Mouse (Mus musculus): ENCODE measurements around the gene Ripk3. TPM values are rescaled to one million over a fixed set of nuclear protein-coding genes. Genes with fewer than 3 reads are reported as not detected.

Gene Ripk3
- polyA plus RNA-seq, 1 experiment from 2014 or later: 16.9 TPM

Other genes starting within 250 kb of the Ripk3 start
- gene Pck2, start 248.6 kb downstream of the Ripk3 start, polyA plus RNA-seq (2015; fragmentation: Nextera tagmentation; extraction: Ambion mirVana): 36.0 and 39.9 TPM in 2 replicates
- 57.9 and 64.1 TPM in 2 replicates for gene Dcaf11, start 228.9 kb downstream of the Ripk3 start, polyA plus RNA-seq (2015; fragmentation: Nextera tagmentation; extraction: Ambion mirVana)
- gene A730061H03Rik, start 228.5 kb downstream of the Ripk3 start, polyA plus RNA-seq (2015; fragmentation: Nextera tagmentation; extraction: Ambion mirVana): 1.6 and 2.1 TPM in 2 replicates
- gene Fitm1, start 213.2 kb downstream of the Ripk3 start, polyA plus RNA-seq (2015; fragmentation: Nextera tagmentation; extraction: Ambion mirVana): 1.1 and 1.9 TPM in 2 replicates
- gene Psme1, start 210.7 kb downstream of the Ripk3 start, polyA plus RNA-seq (2015; fragmentation: Nextera tagmentation; extraction: Ambion mirVana): 108 and 116 TPM in 2 replicates
- 25.6 and 25.9 TPM in 2 replicates for gene Emc9, start 203.6 kb downstream of the Ripk3 start, polyA plus RNA-seq (2015; fragmentation: Nextera tagmentation; extraction: Ambion mirVana)
- gene Psme2, start 197.8 kb downstream of the Ripk3 start, polyA plus RNA-seq (2015; fragmentation: Nextera tagmentation; extraction: Ambion mirVana): 173 and 191 TPM in 2 replicates
- gene Rnf31, start 197.2 kb downstream of the Ripk3 start, polyA plus RNA-seq (2015; fragmentation: Nextera tagmentation; extraction: Ambion mirVana): 9.1 and 12.0 TPM in 2 replicates
- 20.7 and 20.9 TPM in 2 replicates for gene Irf9, start 185.3 kb downstream of the Ripk3 start, polyA plus RNA-seq (2015; fragmentation: Nextera tagmentation; extraction: Ambion mirVana)
- 1.7 and 1.9 TPM in 2 replicates for gene Rec8, start 170.8 kb downstream of the Ripk3 start, polyA plus RNA-seq (2015; fragmentation: Nextera tagmentation; extraction: Ambion mirVana)
- 26.6 and 36.7 TPM in 2 replicates for gene Ipo4, start 152.9 kb downstream of the Ripk3 start, polyA plus RNA-seq (2015; fragmentation: Nextera tagmentation; extraction: Ambion mirVana)
- gene Gm49378, start 151.0 kb downstream of the Ripk3 start, polyA plus RNA-seq (2015; fragmentation: Nextera tagmentation; extraction: Ambion mirVana): 0.54 and 0.67 TPM in 2 replicates
- gene Tm9sf1, start 145.1 kb downstream of the Ripk3 start, polyA plus RNA-seq (2015; fragmentation: Nextera tagmentation; extraction: Ambion mirVana): 48.4 and 51.7 TPM in 2 replicates
- gene Tssk4, start 138.7 kb downstream of the Ripk3 start, polyA plus RNA-seq (2015; fragmentation: Nextera tagmentation; extraction: Ambion mirVana): 0.09 TPM in 1 of 2 replicates, not detected in the other
- gene Mdp1, start 128.4 kb downstream of the Ripk3 start, polyA plus RNA-seq (2015; fragmentation: Nextera tagmentation; extraction: Ambion mirVana): 18.4 and 18.5 TPM in 2 replicates
- 21.2 and 25.6 TPM in 2 replicates for gene Gmpr2, start 116.9 kb downstream of the Ripk3 start, polyA plus RNA-seq (2015; fragmentation: Nextera tagmentation; extraction: Ambion mirVana)
- gene Nedd8, start 116.7 kb downstream of the Ripk3 start, polyA plus RNA-seq (2015; fragmentation: Nextera tagmentation; extraction: Ambion mirVana): 218 and 233 TPM in 2 replicates
- 21.0 and 22.4 TPM in 2 replicates for gene Tinf2, start 107.0 kb downstream of the Ripk3 start, polyA plus RNA-seq (2015; fragmentation: Nextera tagmentation; extraction: Ambion mirVana)
- 2.9 and 3.9 TPM in 2 replicates for gene Tgm1, start 74.9 kb downstream of the Ripk3 start, polyA plus RNA-seq (2015; fragmentation: Nextera tagmentation; extraction: Ambion mirVana)
- 10.5 and 11.0 TPM in 2 replicates for gene Rabggta, start 66.6 kb downstream of the Ripk3 start, polyA plus RNA-seq (2015; fragmentation: Nextera tagmentation; extraction: Ambion mirVana)
- 39.4 and 43.5 TPM in 2 replicates for gene Dhrs1, start 43.2 kb downstream of the Ripk3 start, polyA plus RNA-seq (2015; fragmentation: Nextera tagmentation; extraction: Ambion mirVana)
- gene Nop9, start 43.2 kb downstream of the Ripk3 start, polyA plus RNA-seq (2015; fragmentation: Nextera tagmentation; extraction: Ambion mirVana): 23.4 and 24.4 TPM in 2 replicates
- 57.5 and 77.8 TPM in 2 replicates for gene Cideb, start 30.4 kb downstream of the Ripk3 start, polyA plus RNA-seq (2015; fragmentation: Nextera tagmentation; extraction: Ambion mirVana)
- gene Ltb4r2, start 27.4 kb downstream of the Ripk3 start, polyA plus RNA-seq (2015; fragmentation: Nextera tagmentation; extraction: Ambion mirVana): 0.74 and 0.93 TPM in 2 replicates
- 14.0 and 14.5 TPM in 2 replicates for gene Ltb4r1, start 22.9 kb downstream of the Ripk3 start, polyA plus RNA-seq (2015; fragmentation: Nextera tagmentation; extraction: Ambion mirVana)
- 1.4 and 1.9 TPM in 2 replicates for gene Adcy4, start 4.8 kb downstream of the Ripk3 start, polyA plus RNA-seq (2015; fragmentation: Nextera tagmentation; extraction: Ambion mirVana)
- 0.67 and 0.86 TPM in 2 replicates for gene Nfatc4, start 34.3 kb upstream of the Ripk3 start, polyA plus RNA-seq (2015; fragmentation: Nextera tagmentation; extraction: Ambion mirVana)
- gene Nynrin, start 65.1 kb upstream of the Ripk3 start, polyA plus RNA-seq (2015; fragmentation: Nextera tagmentation; extraction: Ambion mirVana): 2.0 and 2.1 TPM in 2 replicates
- gene Cbln3, start 95.5 kb upstream of the Ripk3 start, polyA plus RNA-seq (2015; fragmentation: Nextera tagmentation; extraction: Ambion mirVana): 0.20 and 0.31 TPM in 2 replicates
- 8.6 and 10.1 TPM in 2 replicates for gene Khnyn, start 96.1 kb upstream of the Ripk3 start, polyA plus RNA-seq (2015; fragmentation: Nextera tagmentation; extraction: Ambion mirVana)
- 12.8 and 15.5 TPM in 2 replicates for gene Sdr39u1, start 111.4 kb upstream of the Ripk3 start, polyA plus RNA-seq (2015; fragmentation: Nextera tagmentation; extraction: Ambion mirVana)
- 0.36 and 0.47 TPM in 2 replicates for gene Cma1, start 155.8 kb upstream of the Ripk3 start, polyA plus RNA-seq (2015; fragmentation: Nextera tagmentation; extraction: Ambion mirVana)
- gene Cma2, start 162.1 kb upstream of the Ripk3 start, polyA plus RNA-seq (2015; fragmentation: Nextera tagmentation; extraction: Ambion mirVana): not detected in 2 replicates
- not detected in 2 replicates for gene Mcpt1, start 229.1 kb upstream of the Ripk3 start, polyA plus RNA-seq (2015; fragmentation: Nextera tagmentation; extraction: Ambion mirVana)
- not detected in 2 replicates for gene Mcpt9, start 241.6 kb upstream of the Ripk3 start, polyA plus RNA-seq (2015; fragmentation: Nextera tagmentation; extraction: Ambion mirVana)